Mouse (Mus musculus) forebrain, embryonic 11.5 days (tissue): Measurements from ENCODE around the gene Ryr2. TPM values are rescaled to one million over a fixed set of nuclear protein-coding genes. Genes with fewer than 3 reads are reported as not detected.

Source experiments
- ATAC-seq: fragments of 200-750 bp; cut with Nextera tagmentation; replicated peaks from 2 replicates; pipeline ENCODE4 v1.8.0; 2017; ENCODE audit warnings: moderate TSS enrichment; ENCODE audit not compliant: low FRiP score
- DNase-seq: peaks from one replicate; pipeline ENCODE4 v3.0.0-alpha.2; 2017; ENCODE audit warnings: low spot score
- H3K27ac ChIP-seq: fragments of 300-500 bp; sonication (generic); 2 replicates; pipeline ENCODE4 v1.5.1; 2014; ENCODE audit warnings: low read depth, low read length
- H3K27me3 ChIP-seq: fragments of 300-500 bp; sonication (generic); 2 replicates; pipeline ENCODE4 v1.6.1; 2014; ENCODE audit warnings: mild to moderate bottlenecking, low read length, mixed read lengths; ENCODE audit not compliant: control insufficient read depth, insufficient read depth
- H3K36me3 ChIP-seq: fragments of 300-500 bp; sonication (generic); 2 replicates; pipeline ENCODE4 v1.6.1; 2014; ENCODE audit warnings: mild to moderate bottlenecking, low read length, moderate library complexity, mixed read lengths; ENCODE audit not compliant: control insufficient read depth, insufficient read depth
- H3K4me1 ChIP-seq: fragments of 300-500 bp; sonication (generic); replicated peaks from 2 replicates; pipeline ENCODE4 v1.6.1; 2014; ENCODE audit warnings: low read length, mixed read lengths; ENCODE audit not compliant: control insufficient read depth, insufficient read depth
- H3K4me2 ChIP-seq: fragments of 300-500 bp; sonication (generic); 2 replicates; pipeline ENCODE4 v1.6.1; 2014; ENCODE audit warnings: low read depth, mild to moderate bottlenecking, low read length, moderate library complexity, mixed read lengths; ENCODE audit not compliant: severe bottlenecking
- H3K4me3 ChIP-seq: fragments of 300-500 bp; sonication (generic); 2 replicates; pipeline ENCODE4 v1.5.1; 2014; ENCODE audit warnings: low read depth, low read length
- H3K9ac ChIP-seq: fragments of 300-500 bp; sonication (generic); 2 replicates; pipeline ENCODE4 v1.6.1; 2014; ENCODE audit warnings: low read length
- H3K9me3 ChIP-seq: fragments of 300-500 bp; sonication (generic); 2 replicates; pipeline ENCODE4 v1.6.1; 2016; ENCODE audit warnings: low read length, mixed read lengths; ENCODE audit not compliant: control insufficient read depth
- WGBS: fragments of 180-500 bp; shearing (Covaris S2); extraction: QIAGEN DNeasy Blood & Tissue Kit; methylation state at CpG from one replicate; pipeline ENCODE4 v1.1.7; 2014; 5-methylcytosine and 5-hydroxymethylcytosine counted together
- polyA plus RNA-seq: library from polyadenylated mRNA; unstranded; fragments of >200 nt; fragmentation: Nextera tagmentation; extraction: Ambion mirVana; gene quantifications from 2 replicates; pipeline ENCODE4 v1.2.1, GENCODE M21; 2014

Ryr2 gene
- polyA plus RNA-seq, 1 experiment from 2014 or later = 0.51 TPM

- WGBS = 94% methylated on average over 4 of the region's 4 CpGs
Measured at GRCm38 (mm10) chr13:11681802-11682201, 424.9 kb downstream of the Ryr2 start.

GRCm38 (mm10) chr13:11662815-11663214, 443.9 kb downstream of the Ryr2 start:
- ATAC-seq = no peak
- Histone ChIP-seq H3K27ac (no peak overlapping the region), H3K4me1 (no peaks in the 10 kb centered on the region), H3K4me2 (no peak overlapping the region), H3K4me3 (no peak overlapping the region), H3K9ac (no peak overlapping the region), H3K9me3 (no peaks in the 10 kb centered on the region), H3K27me3 (no peaks in the 10 kb centered on the region), H3K36me3 (no peaks in the 10 kb centered on the region)
- DNase-seq = no peak

More at GRCm38 (mm10) chr13:11681802-11682201, 424.9 kb downstream of the Ryr2 start:
- Histone ChIP-seq H3K27ac (no peak overlapping the region), H3K4me3 (no peak overlapping the region), H3K27me3 (no peaks in the 10 kb centered on the region), H3K4me1 (no peaks in the 10 kb centered on the region), H3K4me2 (no peak overlapping the region), H3K9ac (no peak overlapping the region), H3K9me3 (no peaks in the 10 kb centered on the region), H3K36me3 (no peaks in the 10 kb centered on the region)
- ATAC-seq = no peak
- DNase-seq = no peak

- DNase-seq (no peak), ATAC-seq (no peak)
- H3K4me2 ChIP-seq = no peak overlapping the region
- no peak overlapping the region for H3K9ac ChIP-seq
- H3K36me3 ChIP-seq = no peaks in the 10 kb centered on the region
- no peak overlapping the region for H3K4me3 ChIP-seq
- no peak overlapping the region for H3K27ac ChIP-seq
- H3K4me1 ChIP-seq = no peaks in the 10 kb centered on the region
- H3K27me3 ChIP-seq = no peaks in the 10 kb centered on the region
- H3K9me3 ChIP-seq = no peaks in the 10 kb centered on the region
- 94% methylated on average over 1 of the region's 1 CpGs for WGBS
Measured at GRCm38 (mm10) chr13:11644846-11645245, 461.9 kb downstream of the Ryr2 start.

- Histone ChIP-seq H3K4me1 (no peaks in the 10 kb centered on the region), H3K36me3 (no peaks in the 10 kb centered on the region), H3K4me2 (no peak overlapping the region), H3K27me3 (no peaks in the 10 kb centered on the region), H3K9ac (no peak overlapping the region), H3K4me3 (no peak overlapping the region), H3K9me3 (no peaks in the 10 kb centered on the region), H3K27ac (no peak overlapping the region)
- WGBS = 92% methylated on average over 5 of the region's 5 CpGs
- ATAC-seq (no peak), DNase-seq (no peak)
Measured at GRCm38 (mm10) chr13:11636383-11636782, 470.4 kb downstream of the Ryr2 start.

GRCm38 (mm10) chr13:11624513-11624912, 482.2 kb downstream of the Ryr2 start:
- Histone ChIP-seq H3K36me3 (no peaks in the 10 kb centered on the region), H3K27ac (no peak overlapping the region), H3K27me3 (no peaks in the 10 kb centered on the region), H3K9me3 (no peaks in the 10 kb centered on the region), H3K4me1 (no peaks in the 10 kb centered on the region), H3K4me2 (no peak overlapping the region), H3K9ac (no peak overlapping the region), H3K4me3 (no peak overlapping the region)
- DNase-seq (no peak), ATAC-seq (no peak)
- WGBS = 66% methylated on average over 7 of the region's 7 CpGs

GRCm38 (mm10) chr13:11595431-11595830, 511.3 kb downstream of the Ryr2 start:
- 89% methylated on average over 9 of the region's 9 CpGs for WGBS
- H3K27ac ChIP-seq = no peak overlapping the region
- no peak overlapping the region for H3K4me2 ChIP-seq
- DNase-seq = no peak
- no peaks in the 10 kb centered on the region for H3K27me3 ChIP-seq
- H3K36me3 ChIP-seq = no peaks in the 10 kb centered on the region
- H3K4me3 ChIP-seq = no peak overlapping the region
- no peaks in the 10 kb centered on the region for H3K9me3 ChIP-seq
- no peak overlapping the region for H3K9ac ChIP-seq
- ATAC-seq = no peak
- H3K4me1 ChIP-seq = no peaks in the 10 kb centered on the region

- H3K4me3 ChIP-seq = no peak overlapping the region
- WGBS = 92% methylated on average over 7 of the region's 7 CpGs
- H3K27me3 ChIP-seq = no peaks in the 10 kb centered on the region
- no peak overlapping the region for H3K9ac ChIP-seq
- DNase-seq = no peak
- no peaks in the 10 kb centered on the region for H3K9me3 ChIP-seq
- no peak for ATAC-seq
- H3K27ac ChIP-seq = no peak overlapping the region
- no peaks in the 10 kb centered on the region for H3K4me1 ChIP-seq
- no peaks in the 10 kb centered on the region for H3K36me3 ChIP-seq
- H3K4me2 ChIP-seq = no peak overlapping the region
Measured at GRCm38 (mm10) chr13:11585283-11585682, 521.5 kb downstream of the Ryr2 start.

- no peak overlapping the region for H3K9ac ChIP-seq
- H3K36me3 ChIP-seq = no peaks in the 10 kb centered on the region
- no peak overlapping the region for H3K4me3 ChIP-seq
- H3K4me1 ChIP-seq = no peaks in the 10 kb centered on the region
- H3K9me3 ChIP-seq = no peaks in the 10 kb centered on the region
- DNase-seq (no peak), ATAC-seq (no peak; the same call in 1 of the 2 replicates)
- H3K4me2 ChIP-seq = no peak overlapping the region
- no peak overlapping the region for H3K27ac ChIP-seq
- no peaks in the 10 kb centered on the region for H3K27me3 ChIP-seq
- WGBS = 46% methylated on average over 2 of the region's 2 CpGs
Measured at GRCm38 (mm10) chr13:11572552-11572951, 534.2 kb downstream of the Ryr2 start.

GRCm38 (mm10) chr13:11567376-11567775, 539.4 kb downstream of the Ryr2 start:
- Histone ChIP-seq H3K27ac (no peak overlapping the region), H3K9me3 (no peaks in the 10 kb centered on the region), H3K4me1 (no peaks in the 10 kb centered on the region), H3K4me3 (no peak overlapping the region), H3K9ac (no peak overlapping the region), H3K4me2 (no peak overlapping the region), H3K36me3 (no peaks in the 10 kb centered on the region), H3K27me3 (no peaks in the 10 kb centered on the region)
- no peak for ATAC-seq
- no peak for DNase-seq
